Mouse (Mus musculus): ENCODE measurements at regions not wholly inside any gene's neighbourhood (a gene's known extent, or its start where the extent isn't known, plus 50 kb on each side); places are given as distances from the start of the nearest gene placed in this dataset.
"Not testable (repeated sequence)": the region's sequence is repeated elsewhere in the genome, so short reads cannot be mapped to it uniquely, and the experiment has no call there.

- Histone ChIP-seq H3K27me3 (ENCODE audit: control insufficient read depth, insufficient read depth, low read length) (no peaks in the 10 kb centered on the region), H3K4me1 (ENCODE audit: control insufficient read depth, insufficient read depth, insufficient read length, low read length) (peaks cover 16% of the 10 kb centered on the region; the same call in 1 of the 2 replicates), H3K4me3 (ENCODE audit: low read depth, low read length) (no peak overlapping the region), H3K36me3 (ENCODE audit: control insufficient read depth, insufficient read depth, low read length) (no peaks in the 10 kb centered on the region), H3K27ac (ENCODE audit: insufficient read depth, low read depth, low read length) (peak overlapping the region; percentile 86)
- 69% methylated on average over 5 of the region's 5 CpGs for WGBS
- TF ChIP-seq CTCF (IDR thresholded peaks at IDR 0.05; ENCODE audit: extremely low read depth, insufficient read length, insufficient replicate concordance, low read depth, low read length) (no peak), POLR2A (IDR thresholded peaks at IDR 0.05; ENCODE audit: low read depth, low read length) (no peak)
These were observed 68.7 kb upstream of the Tbl1xr1 start for GRCm38 (mm10) chr3:22007736-22008135.

GRCm38 (mm10) chr3:22008432-22008831 lies 68.0 kb upstream of the Tbl1xr1 start:
- 30% methylated on average over 5 of the region's 5 CpGs for WGBS

GRCm38 (mm10) chr3:22009898-22010699 lies 66.4 kb upstream of the Tbl1xr1 start:
- WGBS = 43% methylated on average over 2 of the region's 2 CpGs
- H3K27me3 ChIP-seq (ENCODE audit: control insufficient read depth, insufficient read depth, low read length) = no peaks in the 10 kb centered on the region

More at GRCm38 (mm10) chr3:22008432-22008831, 68.0 kb upstream of the Tbl1xr1 start:
- TF ChIP-seq CTCF (IDR thresholded peaks at IDR 0.05; ENCODE audit: extremely low read depth, insufficient read length, insufficient replicate concordance, low read depth, low read length) (no peak), POLR2A (IDR thresholded peaks at IDR 0.05; ENCODE audit: low read depth, low read length) (no peak)
- H3K4me1 ChIP-seq (ENCODE audit: control insufficient read depth, insufficient read depth, insufficient read length, low read length) = peaks cover 16% of the 10 kb centered on the region; the same call in 1 of the 2 replicates
- H3K4me3 ChIP-seq (ENCODE audit: low read depth, low read length) = no peak overlapping the region
- no peaks in the 10 kb centered on the region for H3K36me3 ChIP-seq (ENCODE audit: control insufficient read depth, insufficient read depth, low read length)
- H3K27me3 ChIP-seq (ENCODE audit: control insufficient read depth, insufficient read depth, low read length) = no peaks in the 10 kb centered on the region
- peak overlapping the region; percentile 86 for H3K27ac ChIP-seq (ENCODE audit: insufficient read depth, low read depth, low read length)

GRCm38 (mm10) chr3:22010700-22010991 lies 65.8 kb upstream of the Tbl1xr1 start:
- H3K27me3 ChIP-seq (ENCODE audit: control insufficient read depth, insufficient read depth, low read length); H3K36me3 ChIP-seq (ENCODE audit: control insufficient read depth, insufficient read depth, low read length); H3K4me3 ChIP-seq (ENCODE audit: low read depth, low read length): not testable (repeated sequence)
- peak overlapping the region; percentile 83 for H3K27ac ChIP-seq (ENCODE audit: insufficient read depth, low read depth, low read length)
- peaks cover 16% of the 10 kb centered on the region; the same call in 1 of the 2 replicates for H3K4me1 ChIP-seq (ENCODE audit: control insufficient read depth, insufficient read depth, insufficient read length, low read length)

More at GRCm38 (mm10) chr3:22009898-22010699, 66.4 kb upstream of the Tbl1xr1 start:
- peaks cover 16% of the 10 kb centered on the region; the same call in 1 of the 2 replicates for H3K4me1 ChIP-seq (ENCODE audit: control insufficient read depth, insufficient read depth, insufficient read length, low read length)
- TF ChIP-seq POLR2A (IDR thresholded peaks at IDR 0.05; ENCODE audit: low read depth, low read length) = no peak
- TF ChIP-seq CTCF (IDR thresholded peaks at IDR 0.05; ENCODE audit: extremely low read depth, insufficient read length, insufficient replicate concordance, low read depth, low read length) = no peak
- H3K4me3 ChIP-seq (ENCODE audit: low read depth, low read length) = no peak overlapping the region
- peak overlapping the region; percentile 83 for H3K27ac ChIP-seq (ENCODE audit: insufficient read depth, low read depth, low read length)
- H3K36me3 ChIP-seq (ENCODE audit: control insufficient read depth, insufficient read depth, low read length) = no peaks in the 10 kb centered on the region

GRCm38 (mm10) chr3:22021360-22021935 lies 55.0 kb upstream of the Tbl1xr1 start:
- TF ChIP-seq CTCF (IDR thresholded peaks at IDR 0.05; ENCODE audit: extremely low read depth, insufficient read length, insufficient replicate concordance, low read depth, low read length) (no peak), POLR2A (IDR thresholded peaks at IDR 0.05; ENCODE audit: low read depth, low read length) (no peak)
- H3K27ac ChIP-seq (ENCODE audit: insufficient read depth, low read depth, low read length) = no peak overlapping the region
- H3K4me1 ChIP-seq (ENCODE audit: control insufficient read depth, insufficient read depth, insufficient read length, low read length) = peaks cover 14% of the 10 kb centered on the region; the same call in 1 of the 2 replicates
- H3K27me3 ChIP-seq (ENCODE audit: control insufficient read depth, insufficient read depth, low read length) = no peaks in the 10 kb centered on the region
- H3K36me3 ChIP-seq (ENCODE audit: control insufficient read depth, insufficient read depth, low read length) = no peaks in the 10 kb centered on the region
- WGBS = 80% methylated on average over 3 of the region's 3 CpGs
- no peak overlapping the region for H3K4me3 ChIP-seq (ENCODE audit: low read depth, low read length)

- Histone ChIP-seq H3K27ac (ENCODE audit: insufficient read depth, low read depth, low read length) (peak overlapping the region; percentile 23), H3K4me1 (ENCODE audit: control insufficient read depth, insufficient read depth, insufficient read length, low read length) (peaks cover 14% of the 10 kb centered on the region; the same call in 1 of the 2 replicates), H3K36me3 (ENCODE audit: control insufficient read depth, insufficient read depth, low read length) (no peaks in the 10 kb centered on the region), H3K27me3 (ENCODE audit: control insufficient read depth, insufficient read depth, low read length) (no peaks in the 10 kb centered on the region), H3K4me3 (ENCODE audit: low read depth, low read length) (no peak overlapping the region)
- TF ChIP-seq POLR2A (IDR thresholded peaks at IDR 0.05; ENCODE audit: low read depth, low read length) (no peak), CTCF (IDR thresholded peaks at IDR 0.05; ENCODE audit: extremely low read depth, insufficient read length, insufficient replicate concordance, low read depth, low read length) (no peak)
- 16% methylated on average over 2 of the region's 2 CpGs for WGBS
These were observed 54.0 kb upstream of the Tbl1xr1 start for GRCm38 (mm10) chr3:22022418-22022817.

- Histone ChIP-seq H3K36me3 (ENCODE audit: control insufficient read depth, insufficient read depth, low read length) (no peaks in the 10 kb centered on the region), H3K27me3 (ENCODE audit: control insufficient read depth, insufficient read depth, low read length) (no peaks in the 10 kb centered on the region), H3K4me1 (ENCODE audit: control insufficient read depth, insufficient read depth, insufficient read length, low read length) (peaks cover 12% of the 10 kb centered on the region; the same call in 1 of the 2 replicates), H3K27ac (ENCODE audit: insufficient read depth, low read depth, low read length) (no peak overlapping the region), H3K4me3 (ENCODE audit: low read depth, low read length) (no peak overlapping the region)
- TF ChIP-seq POLR2A (IDR thresholded peaks at IDR 0.05; ENCODE audit: low read depth, low read length) (no peak), CTCF (IDR thresholded peaks at IDR 0.05; ENCODE audit: extremely low read depth, insufficient read length, insufficient replicate concordance, low read depth, low read length) (no peak)
- WGBS = 77% methylated on average over 6 of the region's 6 CpGs
These were observed 53.4 kb upstream of the Tbl1xr1 start for GRCm38 (mm10) chr3:22023049-22023448.

All from small intestine, adult 2 months (tissue).